Mouse (Mus musculus) forebrain, embryonic 12.5 days (tissue): ENCODE data around the gene Foxj1. TPM values are rescaled to one million over a fixed set of nuclear protein-coding genes. Genes with fewer than 3 reads are reported as not detected.
"Not testable (repeated sequence)": the region's sequence is repeated elsewhere in the genome, so short reads cannot be mapped to it uniquely, and the experiment has no call there.

Experiments
- ATAC-seq: fragments of 200-750 bp; cut with Nextera tagmentation; 2 replicates; pipeline ENCODE4 v1.8.0; 2017; ENCODE audit warnings: moderate TSS enrichment; ENCODE audit not compliant: low FRiP score
- H3K27ac ChIP-seq: fragments of 300-500 bp; sonication (generic); 2 replicates; pipeline ENCODE4 v1.5.1; 2016; ENCODE audit warnings: mild to moderate bottlenecking
- H3K27me3 ChIP-seq: fragments of 300-500 bp; sonication (generic); 2 replicates; pipeline ENCODE4 v1.6.1; 2016; ENCODE audit warnings: mild to moderate bottlenecking
- H3K36me3 ChIP-seq: fragments of 300-500 bp; sonication (generic); replicated peaks from 2 replicates; pipeline ENCODE4 v1.6.1; 2016; ENCODE audit warnings: mild to moderate bottlenecking
- H3K4me1 ChIP-seq: fragments of 300-500 bp; sonication (generic); 2 replicates; pipeline ENCODE4 v1.6.1; 2016
- H3K4me2 ChIP-seq: fragments of 300-500 bp; sonication (generic); 2 replicates; pipeline ENCODE4 v1.6.1; 2016; ENCODE audit warnings: mild to moderate bottlenecking, moderate library complexity
- H3K4me3 ChIP-seq: fragments of 300-500 bp; sonication (generic); replicated peaks from 2 replicates; pipeline ENCODE4 v1.5.1; 2016; ENCODE audit warnings: mild to moderate bottlenecking
- H3K9ac ChIP-seq: fragments of 300-500 bp; sonication (generic); 2 replicates; pipeline ENCODE4 v1.6.1; 2016; ENCODE audit warnings: mild to moderate bottlenecking
- H3K9me3 ChIP-seq: fragments of 300-500 bp; sonication (generic); 2 replicates; pipeline ENCODE4 v1.6.1; 2016
- WGBS: fragments of 180-500 bp; shearing (Covaris S2); methylation state at CpG from one replicate; pipeline ENCODE4 v1.1.7; 2016; 5-methylcytosine and 5-hydroxymethylcytosine counted together
- polyA plus RNA-seq: library from polyadenylated mRNA; unstranded; fragments of >200 nt; fragmentation: Nextera tagmentation; extraction: Ambion mirVana; gene quantifications from 2 replicates; pipeline ENCODE4 v1.2.1, GENCODE M21; 2016

The Foxj1 gene
- polyA plus RNA-seq, 1 experiment from 2014 or later: 14.3 TPM

- Histone ChIP-seq H3K36me3 (peaks cover 10% of the 10 kb centered on the region; the same call in 1 of the 2 replicates), H3K27ac (no peak overlapping the region), H3K4me3 (no peak overlapping the region), H3K27me3 (no peaks in the 10 kb centered on the region), H3K4me2 (no peak overlapping the region), H3K9ac (no peak overlapping the region), H3K9me3 (no peaks in the 10 kb centered on the region), H3K4me1 (no peaks in the 10 kb centered on the region)
- WGBS: 40% methylated on average over 13 of the region's 13 CpGs
- no peak for ATAC-seq
Measured at GRCm38 (mm10) chr11:116365432-116365831, 30.2 kb upstream of the Foxj1 start.

GRCm38 (mm10) chr11:116362015-116362414, 26.8 kb upstream of the Foxj1 start:
- Histone ChIP-seq H3K9ac (no peak overlapping the region), H3K27ac (no peak overlapping the region), H3K9me3 (no peaks in the 10 kb centered on the region), H3K27me3 (no peaks in the 10 kb centered on the region), H3K36me3 (peaks cover 29% of the 10 kb centered on the region), H3K4me3 (no peak overlapping the region), H3K4me1 (no peaks in the 10 kb centered on the region; the same call in 1 of the 2 replicates), H3K4me2 (no peak overlapping the region)
- ATAC-seq: no peak
- WGBS: 74% methylated on average over 11 of the region's 11 CpGs

- not testable (repeated sequence) for H3K4me1 ChIP-seq, H3K4me3 ChIP-seq, H3K4me2 ChIP-seq, H3K27me3 ChIP-seq, H3K9me3 ChIP-seq, H3K9ac ChIP-seq, H3K27ac ChIP-seq, ATAC-seq
- peaks cover 31% of the 10 kb centered on the region for H3K36me3 ChIP-seq
- WGBS: 97% methylated on average over 5 of the region's 5 CpGs
Measured at GRCm38 (mm10) chr11:116360915-116361314, 25.7 kb upstream of the Foxj1 start.

- no peak for ATAC-seq
- H3K9me3 ChIP-seq: no peaks in the 10 kb centered on the region
- WGBS: 85% methylated on average over 12 of the region's 12 CpGs
- H3K4me3 ChIP-seq: no peak overlapping the region
- H3K27ac ChIP-seq: no peak overlapping the region
- H3K36me3 ChIP-seq: peaks cover 43% of the 10 kb centered on the region
- H3K9ac ChIP-seq: no peak overlapping the region
- no peaks in the 10 kb centered on the region; the same call in 1 of the 2 replicates for H3K4me1 ChIP-seq
- no peaks in the 10 kb centered on the region for H3K27me3 ChIP-seq
- H3K4me2 ChIP-seq: no peak overlapping the region
Measured at GRCm38 (mm10) chr11:116359652-116360051, 24.5 kb upstream of the Foxj1 start.

GRCm38 (mm10) chr11:116358926-116359637, 23.9 kb upstream of the Foxj1 start:
- no peak overlapping the region for H3K4me2 ChIP-seq
- 84% methylated on average over 15 of the region's 15 CpGs for WGBS
- ATAC-seq: no peak
- no peaks in the 10 kb centered on the region for H3K27me3 ChIP-seq
- H3K9me3 ChIP-seq: no peaks in the 10 kb centered on the region
- H3K36me3 ChIP-seq: peaks cover 49% of the 10 kb centered on the region
- no peak overlapping the region for H3K4me3 ChIP-seq
- H3K9ac ChIP-seq: no peak overlapping the region
- no peak overlapping the region for H3K27ac ChIP-seq
- H3K4me1 ChIP-seq: no peaks in the 10 kb centered on the region; the same call in 1 of the 2 replicates

GRCm38 (mm10) chr11:116354521-116354920, 19.3 kb upstream of the Foxj1 start:
- Histone ChIP-seq H3K36me3 (peaks cover 57% of the 10 kb centered on the region), H3K27me3 (no peaks in the 10 kb centered on the region), H3K4me3 (no peak overlapping the region), H3K4me1 (no peaks in the 10 kb centered on the region; the same call in 1 of the 2 replicates), H3K9me3 (no peaks in the 10 kb centered on the region), H3K27ac (no peak overlapping the region), H3K9ac (no peak overlapping the region; the same call in 1 of the 2 replicates), H3K4me2 (no peak overlapping the region)
- 39% methylated on average over 17 of the region's 17 CpGs for WGBS
- no peak for ATAC-seq

GRCm38 (mm10) chr11:116353535-116353934, 18.3 kb upstream of the Foxj1 start:
- no peaks in the 10 kb centered on the region for H3K4me1 ChIP-seq
- no peak for ATAC-seq
- H3K36me3 ChIP-seq: peaks cover 56% of the 10 kb centered on the region
- WGBS: 91% methylated on average over 8 of the region's 8 CpGs
- H3K9me3 ChIP-seq: no peaks in the 10 kb centered on the region
- H3K4me2 ChIP-seq: no peak overlapping the region
- no peak overlapping the region for H3K9ac ChIP-seq
- H3K27ac ChIP-seq: no peak overlapping the region
- H3K4me3 ChIP-seq: no peak overlapping the region
- H3K27me3 ChIP-seq: no peaks in the 10 kb centered on the region

GRCm38 (mm10) chr11:116351294-116351693, 16.1 kb upstream of the Foxj1 start:
- H3K27me3 ChIP-seq: no peaks in the 10 kb centered on the region
- 88% methylated on average over 5 of the region's 5 CpGs for WGBS
- H3K4me3 ChIP-seq: no peak overlapping the region
- no peaks in the 10 kb centered on the region for H3K4me1 ChIP-seq
- no peak overlapping the region for H3K4me2 ChIP-seq
- no peak overlapping the region for H3K27ac ChIP-seq
- ATAC-seq: no peak
- no peak overlapping the region for H3K9ac ChIP-seq
- H3K36me3 ChIP-seq: peaks cover 74% of the 10 kb centered on the region
- no peaks in the 10 kb centered on the region for H3K9me3 ChIP-seq

GRCm38 (mm10) chr11:116347955-116348354, 12.8 kb upstream of the Foxj1 start:
- H3K4me2 ChIP-seq: no peak overlapping the region
- peaks cover 70% of the 10 kb centered on the region for H3K36me3 ChIP-seq
- H3K27me3 ChIP-seq: no peaks in the 10 kb centered on the region
- H3K9me3 ChIP-seq: no peaks in the 10 kb centered on the region
- no peak overlapping the region for H3K27ac ChIP-seq
- peaks cover 5% of the 10 kb centered on the region; the same call in 1 of the 2 replicates for H3K4me1 ChIP-seq
- H3K4me3 ChIP-seq: no peak overlapping the region
- 81% methylated on average over 5 of the region's 5 CpGs for WGBS
- no peak for ATAC-seq
- H3K9ac ChIP-seq: no peak overlapping the region

GRCm38 (mm10) chr11:116347012-116347411, 11.8 kb upstream of the Foxj1 start:
- no peak overlapping the region for H3K4me3 ChIP-seq
- WGBS: 78% methylated on average over 7 of the region's 7 CpGs

GRCm38 (mm10) chr11:116342069-116342791, 7.0 kb upstream of the Foxj1 start:
- 83% methylated on average over 25 of the region's 25 CpGs for WGBS
- H3K27ac ChIP-seq: no peak overlapping the region
- H3K4me3 ChIP-seq: no peak overlapping the region
- H3K36me3 ChIP-seq: peaks cover 59% of the 10 kb centered on the region
- peaks cover 5% of the 10 kb centered on the region for H3K4me1 ChIP-seq
- no peaks in the 10 kb centered on the region for H3K9me3 ChIP-seq
- H3K27me3 ChIP-seq: no peaks in the 10 kb centered on the region
- H3K9ac ChIP-seq: no peak overlapping the region
- ATAC-seq: no peak
- no peak overlapping the region for H3K4me2 ChIP-seq

More at GRCm38 (mm10) chr11:116347012-116347411, 11.8 kb upstream of the Foxj1 start:
- ATAC-seq: no peak
- H3K9me3 ChIP-seq: no peaks in the 10 kb centered on the region
- H3K4me2 ChIP-seq: no peak overlapping the region
- H3K27ac ChIP-seq: no peak overlapping the region
- no peak overlapping the region for H3K9ac ChIP-seq
- peaks cover 5% of the 10 kb centered on the region; the same call in 1 of the 2 replicates for H3K4me1 ChIP-seq
- H3K27me3 ChIP-seq: no peaks in the 10 kb centered on the region
- H3K36me3 ChIP-seq: peaks cover 76% of the 10 kb centered on the region

GRCm38 (mm10) chr11:116337531-116337930, 2.3 kb upstream of the Foxj1 start:
- Histone ChIP-seq H3K4me2 (no peak overlapping the region), H3K4me3 (no peak overlapping the region), H3K9ac (no peak overlapping the region), H3K9me3 (no peaks in the 10 kb centered on the region), H3K27ac (no peak overlapping the region), H3K27me3 (peaks cover 26% of the 10 kb centered on the region), H3K4me1 (peaks cover 47% of the 10 kb centered on the region), H3K36me3 (peaks cover 20% of the 10 kb centered on the region)
- WGBS: 82% methylated on average over 6 of the region's 6 CpGs
- no peak for ATAC-seq
